Mouse (Mus musculus) right cerebral cortex, postnatal 10 days (tissue): Measurements from ENCODE around the gene Il22ra2.

Experiments used
- DNase-seq, 2 experiments: peaks; one replicate each; pipeline ENCODE4 v3.0.0; 2021; ENCODE audit warnings: low spot score in 2 of 2

Gene Il22ra2

GRCm38 (mm10) chr10:19621408-19622048, at the start of gene Il22ra2:
Il22ra2 (plus strand) TSS chr10:19621998.
- DNase-seq: no peak

- DNase-seq: no peak
Observed at GRCm38 (mm10) chr10:19577571-19577970, 44.2 kb upstream of the Il22ra2 start.

- no peak for DNase-seq
Observed at GRCm38 (mm10) chr10:19578001-19578400, 43.8 kb upstream of the Il22ra2 start.

- peak; percentile 70 to 73 for DNase-seq
Observed at GRCm38 (mm10) chr10:19578409-19578986, 43.3 kb upstream of the Il22ra2 start.

GRCm38 (mm10) chr10:19580660-19581059, 41.1 kb upstream of the Il22ra2 start:
- no peak for DNase-seq

GRCm38 (mm10) chr10:19581844-19582582, 39.8 kb upstream of the Il22ra2 start:
- DNase-seq: no peak

- no peak for DNase-seq
Observed at GRCm38 (mm10) chr10:19582806-19583430, 38.9 kb upstream of the Il22ra2 start.

- DNase-seq: peak; percentile 57 to 59
Observed at GRCm38 (mm10) chr10:19584064-19584463, 37.7 kb upstream of the Il22ra2 start.

GRCm38 (mm10) chr10:19584846-19585245, 37.0 kb upstream of the Il22ra2 start:
- DNase-seq: no peak

- DNase-seq: no peak
Observed at GRCm38 (mm10) chr10:19585860-19586259, 35.9 kb upstream of the Il22ra2 start.

- DNase-seq: no peak
Observed at GRCm38 (mm10) chr10:19587281-19587680, 34.5 kb upstream of the Il22ra2 start.

- DNase-seq: no peak
Observed at GRCm38 (mm10) chr10:19589626-19590025, 32.2 kb upstream of the Il22ra2 start.

- no peak for DNase-seq
Observed at GRCm38 (mm10) chr10:19591286-19591640, 30.5 kb upstream of the Il22ra2 start.

- peak; percentile 96 for DNase-seq
Observed at GRCm38 (mm10) chr10:19591641-19592441, 30.0 kb upstream of the Il22ra2 start, which contains the start of gene Ifngr1. Ifngr1 (plus strand) TSS chr10:19591949.

GRCm38 (mm10) chr10:19592556-19592955, 29.2 kb upstream of the Il22ra2 start:
- no peak for DNase-seq

GRCm38 (mm10) chr10:19593296-19593695, 28.5 kb upstream of the Il22ra2 start:
- DNase-seq: no peak

GRCm38 (mm10) chr10:19594201-19594905, 27.4 kb upstream of the Il22ra2 start:
- no peak for DNase-seq

- no peak for DNase-seq
Observed at GRCm38 (mm10) chr10:19596866-19597265, 24.9 kb upstream of the Il22ra2 start.

GRCm38 (mm10) chr10:19598091-19598490, 23.7 kb upstream of the Il22ra2 start:
- no peak for DNase-seq

GRCm38 (mm10) chr10:19599331-19600092, 22.3 kb upstream of the Il22ra2 start:
- no peak for DNase-seq
